Mouse (Mus musculus): ENCODE measurements at regions not wholly inside any gene's neighbourhood (a gene's known extent, or its start where the extent isn't known, plus 50 kb on each side); places are given as distances from the start of the nearest gene placed in this dataset.

GRCm38 (mm10) chr10:117527979-117528378, 101.3 kb upstream of the Cpm start:
- DNase-seq (ENCODE audit: low spot score in 2 of 2) = no peak

GRCm38 (mm10) chr10:117527243-117527642, 102.1 kb upstream of the Cpm start:
- no peak for DNase-seq (ENCODE audit: low spot score in 2 of 2)

- no peak for DNase-seq (ENCODE audit: low spot score in 2 of 2)
Observed at GRCm38 (mm10) chr10:117526834-117527188, 102.5 kb upstream of the Cpm start.

- DNase-seq (ENCODE audit: low spot score in 2 of 2) = no peak
Observed at GRCm38 (mm10) chr10:117526008-117526833, 103.1 kb upstream of the Cpm start.

GRCm38 (mm10) chr10:117525608-117526007, 103.7 kb upstream of the Cpm start:
- DNase-seq (ENCODE audit: low spot score in 2 of 2) = no peak

GRCm38 (mm10) chr10:117524926-117525565, 104.3 kb upstream of the Cpm start:
- no peak for DNase-seq (ENCODE audit: low spot score in 2 of 2)

- no peak for DNase-seq (ENCODE audit: low spot score in 2 of 2)
Observed at GRCm38 (mm10) chr10:117524101-117524500, 105.2 kb upstream of the Cpm start.

- no peak for DNase-seq (ENCODE audit: low spot score in 2 of 2)
Observed at GRCm38 (mm10) chr10:117522906-117523829, 106.1 kb upstream of the Cpm start.

GRCm38 (mm10) chr10:117522373-117522772, 106.9 kb upstream of the Cpm start:
- no peak for DNase-seq (ENCODE audit: low spot score in 2 of 2)

- no peak for DNase-seq (ENCODE audit: low spot score in 2 of 2)
Observed at GRCm38 (mm10) chr10:117521315-117522270, 107.7 kb upstream of the Cpm start.

GRCm38 (mm10) chr10:117520536-117521314, 108.6 kb upstream of the Cpm start:
- DNase-seq (ENCODE audit: low spot score in 2 of 2) = no peak

- DNase-seq (ENCODE audit: low spot score in 2 of 2) = no peak
Observed at GRCm38 (mm10) chr10:117519670-117520535, 109.4 kb upstream of the Cpm start.

- no peak for DNase-seq (ENCODE audit: low spot score in 2 of 2)
Observed at GRCm38 (mm10) chr10:117518793-117519669, 110.3 kb upstream of the Cpm start.

GRCm38 (mm10) chr10:117517800-117518770, 111.2 kb upstream of the Cpm start:
- no peak for DNase-seq (ENCODE audit: low spot score in 2 of 2)

- no peak for DNase-seq (ENCODE audit: low spot score in 2 of 2)
Observed at GRCm38 (mm10) chr10:117517071-117517714, 112.1 kb upstream of the Cpm start.

- no peak for DNase-seq (ENCODE audit: low spot score in 2 of 2)
Observed at GRCm38 (mm10) chr10:117516510-117516909, 112.8 kb upstream of the Cpm start.

Measured in left cerebral cortex, adult 8-10 months (tissue).